Mouse (Mus musculus) layer of hippocampus, postnatal 36 days (tissue): Measurements from ENCODE around the gene Tpgs1. TPM values are rescaled to one million over a fixed set of nuclear protein-coding genes. Genes with fewer than 3 reads are reported as not detected.

Experiments
- DNase-seq, 2 experiments: peaks; one replicate each; pipeline ENCODE4 v3.0.0; 2022
- total RNA-seq, 2 experiments: library from RNA; stranded (reverse); gene quantifications; 2 replicates each; pipeline ENCODE4 v1.2.3; 2021

Gene Tpgs1
- 10 to 100 TPM; 64.6 to 68.3 TPM for total RNA-seq

DNA sequence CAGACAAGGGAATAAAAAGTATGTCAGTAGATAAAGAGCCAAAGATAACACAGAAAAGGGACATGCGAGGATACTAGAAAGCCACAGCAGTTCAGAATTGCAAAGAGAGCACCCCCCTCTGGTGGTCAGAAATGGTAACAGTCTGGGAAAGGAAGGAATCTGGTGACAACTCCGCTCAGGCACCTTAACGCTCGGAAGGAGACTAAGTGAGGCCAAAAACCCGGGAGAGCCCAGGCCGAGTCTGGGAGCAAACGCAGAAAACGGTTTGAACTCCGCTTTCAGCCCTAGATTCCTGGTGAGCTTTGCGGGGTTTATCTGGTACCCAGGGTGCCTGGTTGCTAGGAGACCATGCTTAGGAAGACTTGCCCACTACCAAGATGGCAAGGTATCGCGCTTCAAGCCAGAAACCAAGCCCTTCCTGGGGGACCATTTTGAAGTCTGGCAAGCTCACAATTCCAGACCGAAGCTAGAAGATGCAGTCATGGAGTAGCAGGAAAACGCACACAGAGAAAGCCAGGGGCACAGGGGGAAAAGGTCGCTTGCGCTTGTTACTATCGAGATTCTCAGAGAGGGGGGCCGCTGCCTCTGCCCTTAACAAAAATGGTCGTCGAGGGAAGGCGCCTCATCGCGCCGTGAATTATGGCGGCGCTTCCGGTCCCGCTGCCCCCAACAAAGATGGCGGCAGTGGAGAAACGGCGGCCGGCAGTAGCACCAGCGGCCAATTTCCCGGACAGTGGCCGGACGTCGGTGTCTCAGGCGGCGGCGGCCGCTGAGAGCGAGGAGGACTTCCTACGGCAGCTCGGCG, at the start of gene Tpgs1:
Gene Tpgs1, plus strand, starts transcription at position 599 of the 805 bp plus-strand sequence.
- DNase-seq: peak; percentile 89 to 92

GRCm38 (mm10) chr10:79623950-79624349, 45.2 kb upstream of the Tpgs1 start:
- no peak for DNase-seq

DNA sequence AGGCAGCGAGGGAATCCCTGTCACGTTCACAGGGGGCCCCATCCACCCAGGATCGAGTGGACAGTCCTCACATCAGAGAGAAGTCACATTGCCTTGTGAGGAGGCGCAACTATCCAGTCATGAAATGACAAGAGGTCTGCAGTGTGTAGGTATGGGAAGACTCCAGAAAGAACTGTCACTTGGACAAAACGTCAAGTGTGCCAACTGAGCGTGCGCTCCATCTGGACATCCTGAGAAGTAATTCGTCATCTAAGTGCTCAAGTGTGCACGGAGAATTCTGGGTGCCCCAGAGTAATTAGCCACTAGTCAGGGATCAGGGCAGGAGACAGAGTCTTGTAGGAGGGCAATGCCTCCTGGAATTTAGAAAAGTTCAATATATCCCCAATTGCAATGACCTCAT, 43.8 kb upstream of the Tpgs1 start:
- DNase-seq: no peak

GRCm38 (mm10) chr10:79626156-79626555, 43.0 kb upstream of the Tpgs1 start:
- DNase-seq: no peak

DNA sequence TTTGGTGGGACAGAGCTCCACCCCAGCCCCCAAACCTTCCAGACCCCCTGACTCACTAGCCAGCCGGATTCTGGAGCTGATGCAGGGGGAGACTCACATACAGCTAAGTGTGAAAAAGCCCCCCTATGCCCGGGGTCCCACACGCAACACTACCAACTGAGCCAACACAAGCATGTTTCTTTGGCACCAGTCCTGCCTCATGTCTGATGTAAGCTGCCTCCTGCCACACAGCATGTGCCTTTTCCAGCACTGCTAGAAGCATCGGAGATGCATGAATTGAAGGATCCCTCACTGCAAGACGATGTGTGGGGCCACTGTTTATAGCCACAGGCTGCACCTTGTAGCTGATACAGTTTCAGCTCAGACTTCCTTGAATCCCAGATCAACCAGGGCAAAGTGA, 40.8 kb upstream of the Tpgs1 start:
- no peak for DNase-seq

GRCm38 (mm10) chr10:79631432-79631831, 37.7 kb upstream of the Tpgs1 start:
- peak; percentile 56 to 66 for DNase-seq

DNA sequence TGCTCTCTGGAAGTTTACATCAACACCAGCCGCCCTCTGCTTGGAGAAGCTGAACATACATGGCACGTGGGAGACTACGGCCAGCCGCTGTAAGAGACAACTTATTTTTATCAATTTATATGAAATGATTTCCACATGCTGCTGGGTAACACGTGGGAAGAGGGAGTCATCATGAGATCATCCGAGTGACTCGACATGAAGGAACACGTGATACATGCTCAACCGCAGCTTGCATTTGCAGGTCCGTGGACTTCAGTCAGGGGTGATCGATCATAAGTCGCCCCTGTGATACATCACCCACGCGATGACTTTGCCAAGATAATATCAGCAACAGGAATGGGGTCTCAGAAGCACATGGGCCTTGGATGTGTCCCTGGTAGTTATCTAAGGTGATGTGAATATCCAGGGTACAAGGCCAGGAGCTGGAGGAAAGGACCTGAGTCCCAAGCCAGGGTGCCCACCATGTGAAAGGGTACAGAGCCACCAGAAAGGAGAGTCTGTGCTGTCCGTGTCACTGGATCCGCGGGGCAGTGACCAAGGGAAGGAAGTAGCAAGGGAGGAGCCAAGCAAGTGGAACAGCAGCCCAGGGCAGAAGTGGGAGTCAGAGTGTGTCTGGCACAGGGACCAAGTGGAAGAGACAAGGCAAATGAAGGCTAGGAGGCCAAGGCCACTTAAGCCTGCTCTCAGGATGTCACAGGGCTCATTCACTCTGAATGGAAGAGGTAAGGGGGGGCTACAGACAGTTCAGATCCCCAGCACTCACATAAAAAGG, 36.0 kb upstream of the Tpgs1 start:
- DNase-seq: no peak

DNA sequence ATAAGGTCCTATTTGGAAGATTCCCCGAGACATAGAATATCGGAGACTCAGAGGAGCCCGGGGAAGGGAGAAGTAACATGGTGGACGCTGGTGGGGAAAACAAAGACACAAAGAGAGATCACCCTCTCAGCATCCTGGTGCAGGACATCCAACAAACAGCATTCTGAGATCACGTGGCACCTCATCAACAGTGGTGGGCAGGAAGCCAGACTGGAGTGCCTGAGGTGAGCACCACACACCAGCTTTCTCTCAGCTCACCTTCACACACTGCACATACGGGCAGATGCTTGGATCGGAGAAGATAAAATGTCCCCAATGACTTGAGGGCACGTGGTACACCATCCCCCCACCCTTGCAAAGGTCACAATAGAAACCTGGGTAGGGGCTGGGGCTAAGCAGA, 32.9 kb upstream of the Tpgs1 start:
- DNase-seq: no peak

DNA sequence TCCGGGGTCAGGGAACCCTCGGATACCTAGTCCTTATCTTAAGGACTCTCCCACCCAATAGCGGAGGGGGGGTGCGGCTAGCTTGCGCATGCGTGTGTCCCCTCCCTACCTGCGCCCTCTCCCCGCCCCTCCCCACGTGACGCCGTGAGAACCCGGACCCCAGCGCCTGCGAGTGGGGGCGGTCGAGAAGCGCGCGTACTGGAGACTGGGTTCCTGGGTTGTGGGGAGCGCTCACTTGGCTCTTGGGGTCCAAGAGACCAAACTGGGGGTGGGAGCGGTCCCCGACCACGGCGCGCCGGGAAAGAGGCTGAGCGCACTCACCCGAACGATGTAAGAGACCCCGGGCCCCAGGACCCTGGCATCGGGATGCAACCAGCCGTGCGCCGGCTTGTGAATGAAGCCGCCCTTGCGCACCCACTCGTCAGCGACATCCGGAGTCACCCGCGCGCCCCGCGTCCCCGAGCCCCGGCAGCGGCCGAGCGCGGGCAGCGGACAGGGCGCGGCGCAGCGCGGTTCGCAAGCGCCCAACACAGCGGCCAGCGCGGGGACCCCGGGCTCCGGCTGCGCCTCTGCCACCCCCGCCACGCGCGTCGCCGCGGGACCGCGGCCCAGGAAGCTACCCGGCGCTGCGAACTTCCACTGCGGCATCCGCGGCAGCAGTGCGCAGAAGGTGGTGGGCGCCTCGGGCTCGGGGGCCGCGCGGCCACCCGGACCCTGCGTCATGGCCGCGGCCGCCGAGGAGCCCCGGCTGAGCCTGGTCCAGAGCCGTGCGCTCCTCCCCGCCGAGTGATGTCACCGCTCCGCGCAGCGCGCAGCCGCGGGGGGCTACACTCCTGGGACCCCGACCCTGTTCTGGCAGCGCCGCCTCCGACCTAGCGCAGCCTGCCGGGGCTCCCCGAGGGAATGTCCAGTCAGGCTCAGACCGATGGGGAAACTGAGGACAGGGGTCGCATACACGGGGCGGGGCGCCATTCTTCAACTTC, 31.8 kb upstream of the Tpgs1 start, which contains the start of gene Shc2:
Gene Shc2, minus strand, starts transcription at position 791 of the 983 bp plus-strand sequence.
- DNase-seq: peak; percentile 82 to 84

DNA sequence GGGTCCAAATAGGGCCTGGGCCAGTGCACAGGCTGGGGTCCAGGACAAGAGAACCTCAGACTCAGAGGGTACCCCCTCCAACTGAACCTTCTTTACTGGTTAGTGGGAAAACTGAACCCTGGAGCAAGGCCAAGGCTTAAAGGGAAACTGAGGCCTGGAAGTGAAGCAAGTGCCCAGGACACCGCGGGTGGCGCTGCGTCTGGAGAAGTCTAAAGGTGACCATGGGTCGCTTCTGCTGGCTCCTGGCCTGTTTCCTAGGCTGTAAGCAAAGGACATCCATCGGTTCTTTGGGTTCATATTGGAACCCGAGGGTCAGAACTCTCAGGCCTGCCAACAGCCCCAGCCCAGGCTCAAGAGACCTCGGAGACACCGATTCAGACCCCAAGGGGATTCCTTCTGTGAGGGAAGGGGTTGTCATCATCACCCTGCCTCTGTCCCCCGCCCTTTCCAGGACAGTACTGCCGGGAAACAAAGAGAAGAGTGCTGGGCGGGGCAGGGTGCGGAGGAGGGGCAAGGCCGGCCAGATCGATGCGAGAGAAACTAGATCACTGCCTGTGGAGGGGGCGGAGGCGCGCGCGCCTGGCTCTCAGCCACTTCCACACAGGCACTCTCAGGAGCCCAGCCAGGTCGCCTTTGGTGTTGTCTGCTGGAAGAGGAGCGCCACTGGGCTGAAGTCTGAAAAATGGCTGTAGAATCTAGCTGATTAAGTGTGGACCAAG, 30.5 kb upstream of the Tpgs1 start:
- DNase-seq: peak; percentile 51 to 52

DNA sequence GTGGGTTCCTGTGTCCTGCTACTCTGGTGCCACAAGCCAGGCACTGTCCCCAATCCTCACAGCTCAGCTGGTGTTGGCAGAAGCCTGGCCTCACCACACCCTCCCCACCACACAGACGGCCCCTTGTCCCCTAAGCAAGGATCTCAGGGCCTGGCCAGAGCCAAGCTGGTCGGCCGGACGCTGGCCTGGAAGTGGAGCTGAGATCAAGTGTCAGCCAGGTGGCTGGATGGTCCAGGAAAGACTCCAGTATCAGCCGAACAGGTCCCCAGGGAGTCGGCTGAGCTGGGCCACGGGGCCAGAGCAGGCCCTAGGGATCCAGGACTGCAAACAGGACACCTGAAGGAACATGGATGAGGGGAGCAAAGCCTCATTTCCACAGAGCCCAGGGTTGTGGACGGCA, 23.5 kb upstream of the Tpgs1 start, which contains the start of gene Odf3l2:
Gene Odf3l2, minus strand, starts transcription at position 28 of the 400 bp plus-strand sequence.
- DNase-seq: no peak

DNA sequence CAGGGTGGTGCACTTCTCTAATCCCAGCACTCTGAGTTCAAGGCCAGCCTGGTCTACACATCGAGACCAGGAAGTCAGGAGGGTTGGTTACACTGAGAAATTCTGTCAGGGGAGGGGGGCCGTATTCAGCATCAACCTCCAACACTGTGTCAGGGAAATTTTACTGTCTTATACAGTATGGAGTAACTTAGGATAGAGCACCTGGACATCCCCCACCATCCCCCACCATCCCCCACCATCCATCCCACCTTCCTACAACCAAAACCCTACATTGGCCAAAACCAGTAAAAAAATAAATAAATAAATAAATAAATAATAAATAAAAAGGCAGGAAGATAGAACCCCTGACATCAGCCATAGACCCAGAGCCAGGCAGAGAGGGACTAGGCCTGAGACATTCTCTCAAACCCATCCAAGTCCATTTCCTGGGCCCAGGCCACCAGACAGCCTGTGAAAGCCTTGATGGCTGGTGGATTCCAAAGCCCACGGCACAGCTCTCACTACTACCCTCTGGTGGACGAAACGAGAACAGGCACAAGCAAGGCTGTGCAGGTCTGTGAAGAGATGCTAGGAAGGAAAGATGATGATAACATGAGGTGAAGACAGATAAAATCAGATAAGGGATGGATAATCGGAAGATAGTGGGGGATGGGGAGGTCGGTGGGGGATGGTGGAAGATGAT, 20.0 kb upstream of the Tpgs1 start:
- peak; percentile 66 to 68 for DNase-seq

GRCm38 (mm10) chr10:79652789-79653188, 16.4 kb upstream of the Tpgs1 start:
- no peak for DNase-seq

DNA sequence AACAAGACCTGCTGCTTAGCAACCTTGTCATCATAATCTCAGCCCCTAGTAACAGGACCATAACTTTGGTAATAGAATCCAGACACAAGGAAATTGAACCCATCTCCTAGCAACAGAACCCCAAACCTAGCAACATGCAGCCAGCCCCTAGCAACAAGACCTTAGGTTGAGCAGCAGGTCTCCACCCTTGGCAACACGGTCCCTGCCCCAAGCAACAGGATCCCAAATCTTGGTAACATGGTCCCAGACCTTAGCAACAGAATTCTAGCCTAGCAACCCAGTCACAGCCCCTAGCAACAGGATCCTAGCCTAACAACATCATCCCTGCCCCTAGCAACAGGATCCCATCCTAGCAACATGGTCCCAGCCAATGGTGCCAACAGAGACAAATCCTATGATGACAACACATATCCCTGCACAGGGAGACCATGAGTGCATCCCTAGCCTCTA, 14.2 kb upstream of the Tpgs1 start:
- DNase-seq: peak; percentile 62 to 73

- DNase-seq: no peak
Measured at GRCm38 (mm10) chr10:79658829-79659228, 10.3 kb upstream of the Tpgs1 start.

- DNase-seq: no peak
Measured at GRCm38 (mm10) chr10:79660298-79660697, 8.9 kb upstream of the Tpgs1 start.

GRCm38 (mm10) chr10:79661861-79662260, 7.3 kb upstream of the Tpgs1 start:
- DNase-seq: no peak

DNA sequence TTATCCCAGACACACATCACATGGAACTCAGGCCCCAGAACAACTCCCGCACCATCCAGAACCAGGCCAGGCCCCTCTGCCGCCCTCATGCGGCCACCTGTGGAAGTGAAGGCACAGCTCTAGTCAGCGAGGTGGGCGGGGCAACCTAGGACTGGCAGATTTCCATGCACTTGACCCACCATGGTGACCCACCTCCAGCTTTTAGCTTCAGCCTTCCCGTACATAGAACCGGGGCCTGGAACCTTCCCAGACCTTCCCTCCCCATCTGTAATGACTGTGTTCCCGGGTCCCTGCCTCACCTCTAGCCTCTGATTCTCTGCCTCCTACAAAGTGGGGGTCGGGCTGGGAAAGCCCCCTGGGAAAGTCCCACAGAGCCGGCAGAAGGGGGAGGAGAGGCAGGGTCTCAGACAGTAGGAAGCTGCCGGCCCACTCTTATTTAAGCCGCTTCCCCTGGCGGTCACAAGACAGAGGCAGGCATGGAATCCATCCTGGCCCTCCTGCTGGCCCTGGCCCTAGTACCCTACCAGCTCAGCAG, 5.0 kb upstream of the Tpgs1 start, which contains the start of gene Madcam1:
Gene Madcam1, plus strand, starts transcription at position 429 of the 535 bp plus-strand sequence.
- peak in 1 of 2 experiments; percentile 66 for DNase-seq

- DNase-seq: no peak
Measured at GRCm38 (mm10) chr10:79665051-79665450, 4.1 kb upstream of the Tpgs1 start.

GRCm38 (mm10) chr10:79666493-79666892, 2.7 kb upstream of the Tpgs1 start:
- no peak for DNase-seq
